Mouse (Mus musculus): ENCODE data around the gene Gm13289. TPM values are rescaled to one million over a fixed set of nuclear protein-coding genes. Genes with fewer than 3 reads are reported as not detected.
"Not testable (repeated sequence)": the region's sequence is repeated elsewhere in the genome, so short reads cannot be mapped to it uniquely, and the experiment has no call there.

Gm13289 gene
- polyA plus RNA-seq, 1 experiment = not detected

DNA sequence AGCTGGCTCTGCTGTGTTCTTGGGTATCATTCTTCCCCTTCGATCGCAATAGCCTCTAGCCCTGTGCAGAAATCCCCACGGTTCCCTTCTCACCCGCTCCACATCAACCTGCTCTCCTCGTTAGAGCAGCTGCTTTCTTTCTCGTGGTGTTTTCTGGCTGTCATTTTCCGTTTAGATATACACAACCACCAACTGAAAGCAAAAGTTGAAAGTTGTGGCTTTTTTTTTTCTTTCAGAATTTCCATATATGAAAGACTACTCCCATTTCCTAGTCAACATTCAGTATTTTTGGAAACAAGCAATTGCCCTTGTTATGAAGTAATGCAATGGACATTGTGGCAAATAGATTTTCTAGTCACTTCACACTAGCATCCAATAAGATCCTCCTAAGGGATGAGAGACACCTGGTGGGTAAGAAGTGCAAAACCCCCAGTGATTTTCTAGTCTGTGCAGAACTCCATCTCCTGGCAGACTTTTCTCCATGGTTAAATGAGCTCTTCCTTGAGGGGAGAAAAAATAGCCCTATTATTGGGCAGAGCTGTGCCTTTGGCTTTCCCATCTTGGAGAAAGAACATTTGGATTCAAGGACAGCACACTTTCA is 33.9 kb upstream of the Gm13289 start:
- no peaks in the 10 kb centered on the region for H3K79me2 ChIP-seq (ENCODE audit: control insufficient read depth, insufficient read depth)
- TF ChIP-seq MYOG (IDR thresholded peaks at IDR 0.05; ENCODE audit: control insufficient read depth in 1 of 3, insufficient read depth in 1 of 3, insufficient read length in 2 of 3, low read depth in 2 of 3) (no peak), TCF12 (IDR thresholded peaks at IDR 0.05; ENCODE audit: insufficient read depth, poor library complexity, severe bottlenecking) (no peak), REST (IDR thresholded peaks at IDR 0.05; ENCODE audit: insufficient read depth, insufficient read length) (no peak), MAX (IDR thresholded peaks at IDR 0.05; ENCODE audit: low read depth) (no peak), USF1 (IDR thresholded peaks at IDR 0.05; ENCODE audit: low read depth) (no peak), SRF (IDR thresholded peaks at IDR 0.05; ENCODE audit: control insufficient read depth, insufficient read length, low read depth) (no peak), POLR2AphosphoS2 (IDR thresholded peaks at IDR 0.05; ENCODE audit: insufficient read length, low read depth) (no peak), CEBPB (IDR thresholded peaks at IDR 0.05; ENCODE audit: insufficient read depth, poor library complexity, severe bottlenecking) (no peak), MYOD1 (IDR thresholded peaks at IDR 0.05; ENCODE audit: control insufficient read depth in 1 of 3, insufficient read length in 2 of 3, low read depth in 2 of 3) (no peak), POLR2A (IDR thresholded peaks at IDR 0.05; ENCODE audit: insufficient read length, low read depth) (no peak), TCF3 (IDR thresholded peaks at IDR 0.05; ENCODE audit: insufficient read length, low read depth) (no peak), E2F4 (IDR thresholded peaks at IDR 0.05; ENCODE audit: insufficient read depth) (no peak)
- no peak overlapping the region for H3ac ChIP-seq (ENCODE audit: control insufficient read depth, insufficient read length)
- no peak overlapping the region for H3K4me3 ChIP-seq
- no peaks in the 10 kb centered on the region for H3K27me3 ChIP-seq (ENCODE audit: control insufficient read depth, insufficient read depth, insufficient read length)
- no peaks in the 10 kb centered on the region for H3K36me3 ChIP-seq (ENCODE audit: control insufficient read depth, insufficient read depth)
- H3K4me2 ChIP-seq (ENCODE audit: low read depth) = no peak overlapping the region

DNA sequence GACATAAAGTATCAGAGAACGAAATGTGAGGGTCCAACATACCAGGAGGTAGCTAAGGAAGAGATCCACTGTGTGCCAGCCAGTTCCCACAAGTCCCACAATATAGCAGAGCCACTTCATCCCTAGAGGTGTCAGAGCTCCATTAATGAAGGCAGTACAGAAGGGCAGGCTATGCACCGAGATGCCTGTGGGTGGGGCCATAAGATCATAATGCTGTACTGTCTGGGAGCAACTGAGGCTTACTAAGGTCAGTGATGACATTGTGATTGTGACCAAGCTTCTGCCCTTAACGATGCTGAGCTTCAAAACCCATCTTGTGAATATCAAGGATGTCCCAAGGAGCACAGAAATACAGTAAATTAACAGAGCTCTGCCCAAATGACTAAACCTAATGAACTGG is 32.5 kb upstream of the Gm13289 start:
- Histone ChIP-seq H3ac (ENCODE audit: control insufficient read depth, insufficient read length) (no peak overlapping the region), H3K4me3 (no peak overlapping the region), H3K79me2 (ENCODE audit: control insufficient read depth, insufficient read depth) (no peaks in the 10 kb centered on the region), H3K4me2 (ENCODE audit: low read depth) (no peak overlapping the region), H3K27me3 (ENCODE audit: control insufficient read depth, insufficient read depth, insufficient read length) (no peaks in the 10 kb centered on the region), H3K36me3 (ENCODE audit: control insufficient read depth, insufficient read depth) (no peaks in the 10 kb centered on the region)
- TF ChIP-seq POLR2A (IDR thresholded peaks at IDR 0.05; ENCODE audit: insufficient read length, low read depth) = no peak

DNA sequence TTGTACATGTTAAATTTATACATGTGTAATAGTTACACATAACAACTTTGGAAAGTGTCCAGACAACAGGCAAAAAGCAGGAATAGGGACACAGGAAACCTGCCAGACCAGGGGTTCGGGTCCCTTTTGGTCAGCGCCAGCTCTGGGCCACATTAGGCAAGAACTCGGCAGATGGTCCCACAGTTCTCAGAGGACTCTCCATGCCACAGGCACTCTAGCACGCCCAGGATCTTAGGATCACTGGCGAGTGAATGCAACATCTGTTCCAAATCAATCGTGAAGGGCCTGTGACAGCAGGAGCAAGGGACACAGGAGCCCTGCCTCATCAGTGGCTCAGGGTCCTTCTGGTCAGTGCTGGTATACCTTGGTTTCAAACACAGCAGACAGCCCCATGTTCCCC is 26.8 kb upstream of the Gm13289 start:
- Histone ChIP-seq H3ac (ENCODE audit: control insufficient read depth, insufficient read length) (no peak overlapping the region), H3K4me3 (no peak overlapping the region), H3K4me2 (ENCODE audit: low read depth) (no peak overlapping the region), H3K36me3 (ENCODE audit: control insufficient read depth, insufficient read depth) (no peaks in the 10 kb centered on the region), H3K27me3 (ENCODE audit: control insufficient read depth, insufficient read depth, insufficient read length) (no peaks in the 10 kb centered on the region), H3K79me2 (ENCODE audit: control insufficient read depth, insufficient read depth) (no peaks in the 10 kb centered on the region)
- no peak for TF ChIP-seq USF1 (IDR thresholded peaks at IDR 0.05; ENCODE audit: low read depth)
- TF ChIP-seq TCF3 (IDR thresholded peaks at IDR 0.05; ENCODE audit: insufficient read length, low read depth) = no peak
- TF ChIP-seq POLR2AphosphoS2 (IDR thresholded peaks at IDR 0.05; ENCODE audit: insufficient read length, low read depth) = no peak
- no peak for TF ChIP-seq SRF (IDR thresholded peaks at IDR 0.05; ENCODE audit: control insufficient read depth, insufficient read length, low read depth)
- no peak for TF ChIP-seq TCF12 (IDR thresholded peaks at IDR 0.05; ENCODE audit: insufficient read depth, poor library complexity, severe bottlenecking)
- no peak for TF ChIP-seq REST (IDR thresholded peaks at IDR 0.05; ENCODE audit: insufficient read depth, insufficient read length)
- TF ChIP-seq MAX (IDR thresholded peaks at IDR 0.05; ENCODE audit: low read depth) = no peak
- no peak for TF ChIP-seq MYOD1 (IDR thresholded peaks at IDR 0.05; ENCODE audit: control insufficient read depth in 1 of 3, insufficient read length in 2 of 3, low read depth in 2 of 3)
- TF ChIP-seq MYOG (IDR thresholded peaks at IDR 0.05; ENCODE audit: control insufficient read depth in 1 of 3, insufficient read depth in 1 of 3, insufficient read length in 2 of 3, low read depth in 2 of 3) = no peak
- TF ChIP-seq POLR2A (IDR thresholded peaks at IDR 0.05; ENCODE audit: insufficient read length, low read depth) = no peak
- TF ChIP-seq E2F4 (IDR thresholded peaks at IDR 0.05; ENCODE audit: insufficient read depth) = no peak
- TF ChIP-seq CEBPB (IDR thresholded peaks at IDR 0.05; ENCODE audit: insufficient read depth, poor library complexity, severe bottlenecking) = no peak

DNA sequence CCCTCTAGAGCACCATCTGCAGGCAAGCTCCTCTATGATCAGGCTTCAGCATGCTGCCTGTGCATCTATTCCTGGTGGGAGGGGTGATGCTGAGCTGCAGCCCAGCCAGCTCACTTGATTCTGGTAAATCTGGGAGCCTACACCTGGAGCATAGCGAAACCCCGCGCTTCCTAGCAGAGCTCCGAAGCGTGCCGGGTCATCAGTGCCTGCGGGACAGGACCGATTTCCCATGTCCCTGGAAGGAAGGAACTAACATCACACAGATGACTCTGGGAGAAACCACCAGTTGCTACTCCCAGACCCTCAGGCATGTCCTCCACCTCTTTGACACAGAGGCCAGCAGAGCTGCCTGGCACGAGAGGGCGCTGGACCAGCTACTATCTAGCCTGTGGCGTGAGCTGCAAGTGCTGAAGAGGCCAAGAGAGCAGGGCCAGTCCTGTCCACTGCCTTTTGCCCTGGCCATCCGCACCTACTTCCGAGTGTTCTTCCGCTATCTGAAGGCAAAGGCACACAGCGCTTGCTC is 21.8 kb upstream of the Gm13289 start, which contains the start of gene Gm13271:
Gm13271 (plus strand) TSS at position 51 of the 523 bp plus-strand sequence.
- not testable (repeated sequence) for H3K4me3 ChIP-seq; H3K4me2 ChIP-seq (ENCODE audit: low read depth); H3ac ChIP-seq (ENCODE audit: control insufficient read depth, insufficient read length); H3K79me2 ChIP-seq (ENCODE audit: control insufficient read depth, insufficient read depth); H3K36me3 ChIP-seq (ENCODE audit: control insufficient read depth, insufficient read depth); H3K27me3 ChIP-seq (ENCODE audit: control insufficient read depth, insufficient read depth, insufficient read length)

DNA sequence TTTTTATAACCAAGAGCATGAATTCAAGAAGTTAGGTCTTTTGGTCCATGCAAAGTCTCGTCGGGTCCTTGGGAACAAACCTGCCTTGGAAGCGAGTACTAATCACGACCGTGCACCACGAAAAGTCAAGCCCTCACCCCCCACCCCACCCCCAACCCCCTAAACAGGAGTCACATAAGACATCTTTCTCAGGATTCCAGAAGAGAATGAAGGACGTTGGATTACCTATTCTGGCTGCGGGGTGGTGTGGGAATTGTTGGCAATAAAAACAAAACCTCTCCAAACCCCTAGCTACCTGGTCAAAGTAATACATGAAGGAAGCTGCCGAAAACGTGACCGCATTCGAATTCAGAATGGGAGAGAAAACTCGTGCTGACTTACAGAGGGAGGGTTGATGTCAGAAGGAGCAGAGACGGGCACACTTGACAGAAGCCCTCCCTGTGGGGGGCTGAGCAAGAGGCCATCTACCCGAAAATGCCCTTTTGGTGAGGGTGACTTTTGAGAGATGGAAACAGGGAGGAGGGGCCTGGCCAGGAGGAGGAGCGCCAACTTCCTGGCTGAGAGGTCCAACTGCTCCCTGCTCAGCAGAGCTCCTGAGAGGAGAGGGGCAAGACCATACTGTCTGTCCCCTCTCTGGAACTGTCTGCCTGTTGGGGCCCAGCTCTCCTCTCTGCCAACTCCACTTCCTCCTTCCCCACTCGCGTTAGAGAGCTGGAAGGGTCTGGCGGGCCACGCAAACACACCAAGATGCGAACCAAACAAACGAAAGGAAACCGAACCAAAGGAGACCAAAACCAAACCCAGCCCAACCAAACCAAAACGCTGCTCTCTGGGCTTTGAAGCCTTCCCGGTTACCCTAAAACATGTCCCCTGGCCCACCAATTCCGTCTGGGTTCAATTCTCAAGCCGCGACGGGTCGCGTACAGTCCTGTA is 19.9 kb upstream of the Gm13289 start:
- H3K36me3 ChIP-seq (ENCODE audit: control insufficient read depth, insufficient read depth); H3K27me3 ChIP-seq (ENCODE audit: control insufficient read depth, insufficient read depth, insufficient read length); H3K4me3 ChIP-seq; H3ac ChIP-seq (ENCODE audit: control insufficient read depth, insufficient read length); H3K79me2 ChIP-seq (ENCODE audit: control insufficient read depth, insufficient read depth): not testable (repeated sequence)
- peak overlapping the region; percentile 55 for H3K4me2 ChIP-seq (ENCODE audit: low read depth)

DNA sequence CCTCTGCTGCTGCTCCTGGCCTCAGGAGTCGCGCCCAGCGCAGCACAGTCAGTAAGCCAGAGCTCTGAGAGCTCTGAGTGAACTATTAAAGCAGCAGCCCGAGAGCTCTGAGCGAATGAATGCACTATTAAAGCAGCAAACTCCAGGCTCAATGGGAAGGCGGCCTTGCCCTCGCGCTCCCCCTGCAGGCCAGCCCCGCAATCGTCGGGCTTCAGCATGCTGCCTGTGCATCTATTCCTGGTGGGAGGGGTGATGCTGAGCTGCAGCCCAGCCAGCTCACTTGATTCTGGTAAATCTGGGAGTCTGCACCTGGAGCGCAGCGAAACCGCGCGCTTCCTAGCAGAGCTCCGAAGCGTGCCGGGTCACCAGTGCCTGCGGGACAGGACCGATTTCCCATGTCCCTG is 19.1 kb upstream of the Gm13289 start:
- H3K4me3 ChIP-seq; H3K79me2 ChIP-seq (ENCODE audit: control insufficient read depth, insufficient read depth); H3ac ChIP-seq (ENCODE audit: control insufficient read depth, insufficient read length); H3K36me3 ChIP-seq (ENCODE audit: control insufficient read depth, insufficient read depth); H3K27me3 ChIP-seq (ENCODE audit: control insufficient read depth, insufficient read depth, insufficient read length); H3K4me2 ChIP-seq (ENCODE audit: low read depth): not testable (repeated sequence)

DNA sequence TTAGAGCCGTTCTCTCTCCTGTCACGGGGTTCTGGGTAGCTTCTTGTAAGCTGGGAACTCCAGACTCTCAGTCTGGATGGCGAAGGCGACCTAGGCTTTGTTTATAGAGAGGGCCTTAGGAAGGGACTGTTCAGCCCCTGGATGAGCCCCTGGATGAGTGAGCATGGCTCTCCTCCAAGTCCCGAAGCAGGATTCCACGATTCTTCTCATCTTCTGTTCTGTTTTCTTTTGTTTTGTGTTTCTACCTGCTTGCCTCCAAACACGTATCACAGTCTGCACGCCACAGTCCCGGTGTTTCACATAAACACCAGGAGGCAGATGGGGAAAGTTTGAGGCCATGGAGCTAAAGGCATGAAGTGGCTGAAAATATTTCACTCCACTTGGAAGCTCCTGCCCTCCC is 18.0 kb upstream of the Gm13289 start:
- not testable (repeated sequence) for H3K79me2 ChIP-seq (ENCODE audit: control insufficient read depth, insufficient read depth); H3K4me3 ChIP-seq; H3K36me3 ChIP-seq (ENCODE audit: control insufficient read depth, insufficient read depth); H3K4me2 ChIP-seq (ENCODE audit: low read depth); H3ac ChIP-seq (ENCODE audit: control insufficient read depth, insufficient read length); H3K27me3 ChIP-seq (ENCODE audit: control insufficient read depth, insufficient read depth, insufficient read length)

DNA sequence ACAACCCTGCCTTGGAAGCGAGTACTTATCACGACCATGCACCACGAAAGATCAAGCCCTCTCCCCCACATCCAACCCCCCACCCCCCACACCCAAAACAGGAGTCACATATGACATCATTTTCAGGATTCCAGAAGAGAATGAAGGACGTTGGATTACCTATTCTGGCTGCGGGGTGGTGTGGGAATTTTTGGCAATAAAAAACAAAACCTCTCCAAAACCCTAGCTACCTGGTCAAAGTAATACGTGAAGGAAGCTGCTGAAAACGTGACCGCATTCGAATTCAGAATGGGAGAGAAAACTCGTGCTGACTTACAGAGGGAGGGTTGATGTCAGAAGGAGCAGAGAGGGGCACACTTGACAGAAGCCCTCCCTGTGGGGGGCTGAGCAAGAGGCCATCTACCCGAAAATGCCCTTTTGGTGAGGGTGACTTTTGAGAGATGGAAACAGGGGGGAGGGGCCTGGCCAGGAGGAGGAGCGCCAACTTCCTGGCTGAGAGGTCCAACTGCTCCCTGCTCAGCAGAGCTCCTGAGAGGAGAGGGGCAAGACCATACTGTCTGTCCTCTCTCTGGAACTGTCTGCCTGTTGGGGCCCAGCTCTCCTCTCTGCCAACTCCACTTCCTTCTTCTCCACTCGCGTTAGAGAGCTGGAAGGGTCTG is 17.0 kb upstream of the Gm13289 start, which contains the start of gene Gm13283:
Gm13283 (plus strand) TSS at position 510 of the 659 bp plus-strand sequence.
- H3K4me3 ChIP-seq; H3K79me2 ChIP-seq (ENCODE audit: control insufficient read depth, insufficient read depth); H3ac ChIP-seq (ENCODE audit: control insufficient read depth, insufficient read length): not testable (repeated sequence)

More for the DNA sequence above, 17.0 kb upstream of the Gm13289 start, which contains the start of gene Gm13283:
- H3K4me2 ChIP-seq (ENCODE audit: low read depth) = peak within 1 kb of the TSS; percentile 47
- H3K36me3 ChIP-seq (ENCODE audit: control insufficient read depth, insufficient read depth); H3K27me3 ChIP-seq (ENCODE audit: control insufficient read depth, insufficient read depth, insufficient read length): not testable (repeated sequence)

Measured in myocyte (in vitro differentiated cells).